In the genomic region with DNA sequence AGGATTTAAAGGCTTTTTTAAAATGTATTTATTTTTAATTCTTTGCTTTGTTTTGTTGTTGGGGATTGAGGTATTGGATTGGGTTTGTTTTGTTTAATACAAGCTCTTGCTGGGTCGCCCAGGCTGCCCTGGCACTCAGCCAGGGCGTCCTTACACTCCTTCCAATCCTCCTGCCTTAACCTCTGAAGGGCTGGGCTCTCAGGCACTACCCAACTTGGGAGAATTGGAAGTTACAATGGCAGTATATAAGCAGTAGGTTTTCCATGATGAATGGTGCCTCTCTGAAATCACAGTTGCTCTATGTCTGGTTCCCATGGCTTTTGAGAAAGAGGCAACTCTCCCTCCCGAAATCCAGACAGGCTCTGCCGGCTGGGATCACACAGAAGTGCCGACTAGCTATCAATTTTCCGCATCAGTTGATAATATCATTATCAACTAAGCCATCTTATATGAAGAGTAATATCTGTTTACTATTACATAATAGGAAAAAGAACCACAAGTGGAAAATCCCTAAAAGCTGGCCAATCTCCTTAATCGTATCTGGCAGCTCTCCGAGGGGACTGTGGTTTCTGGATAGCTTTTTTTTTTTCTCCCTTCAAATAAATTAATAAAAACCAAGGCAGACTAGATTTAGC, we compare ENCODE assay signal across 10 mouse cellular contexts. TPM values are rescaled to one million over a fixed set of nuclear protein-coding genes. Genes with fewer than 3 reads are reported as not detected.
DNase-seq lines count a peak whose midpoint lies in the region; ATAC-seq lines count a peak whose summit lies in the region.
"Had no signal": no experiment of that assay in that cellular context is flagged by ENCODE, and none has a peak within 500 bp of the region (broad histone marks: within the 10 kb centered on the region; RNA-seq: fewer than 3 reads in every experiment).

No protein-coding gene starts in this region.

- H3K4me2 ChIP-seq in limb, embryonic 12.5 days, result no peak overlapping the region
- H3K4me2 ChIP-seq in intestine, embryonic 15.5 days (replicated peaks), result no peak overlapping the region

- H3K4me3 ChIP-seq in limb, embryonic 12.5 days (replicated peaks), result no peak overlapping the region
- H3K4me3 ChIP-seq in limb, embryonic 10.5 days, result no peak overlapping the region
- no peak overlapping the region for H3K4me3 ChIP-seq in intestine, embryonic 15.5 days (replicated peaks)

- H3K27ac ChIP-seq in limb, embryonic 12.5 days, result peak overlapping the region; percentile 81; the same call in 1 of the 2 replicates
- H3K27ac ChIP-seq in limb, embryonic 10.5 days, result no peak overlapping the region
- H3K27ac ChIP-seq in intestine, embryonic 15.5 days, result peak overlapping the region; percentile 70; the same call in 1 of the 2 replicates

- H3K4me1 ChIP-seq in limb, embryonic 12.5 days (replicated peaks), result peaks cover 27% of the 10 kb centered on the region
- peaks cover 21% of the 10 kb centered on the region for H3K4me1 ChIP-seq in limb, embryonic 10.5 days
- H3K4me1 ChIP-seq in intestine, embryonic 15.5 days (replicated peaks), result peaks cover 9% of the 10 kb centered on the region

- ATAC-seq in limb, embryonic 12.5 days (ENCODE audit: insufficient number of reproducible peaks, insufficient read depth, low FRiP score, low TSS enrichment, low read depth), result no peak
- ATAC-seq in intestine, embryonic 15.5 days, result no peak; the same call in 1 of the 2 replicates
- no peak for ATAC-seq in megakaryocyte, adult 5-6 weeks (ENCODE audit: poor library complexity, severe bottlenecking)
- ATAC-seq: activated CD4-positive, CD25-positive, alpha-beta regulatory T cell, adult 4 months had no signal

- no peaks in the 10 kb centered on the region for H3K36me3 ChIP-seq in limb, embryonic 12.5 days
- H3K36me3 ChIP-seq in limb, embryonic 10.5 days, result no peaks in the 10 kb centered on the region
- no peaks in the 10 kb centered on the region for H3K36me3 ChIP-seq in intestine, embryonic 15.5 days

- 65% methylated on average over 8 of the region's 8 CpGs for WGBS in limb, embryonic 12.5 days
- 80% methylated on average over 8 of the region's 8 CpGs for WGBS in limb, embryonic 10.5 days
- WGBS in intestine, embryonic 15.5 days, result 49% methylated on average over 8 of the region's 8 CpGs

- no peaks in the 10 kb centered on the region for H3K9me3 ChIP-seq in limb, embryonic 12.5 days
- no peaks in the 10 kb centered on the region for H3K9me3 ChIP-seq in limb, embryonic 10.5 days (replicated peaks)
- H3K9me3 ChIP-seq in intestine, embryonic 15.5 days, result no peaks in the 10 kb centered on the region

- H3K9ac ChIP-seq in limb, embryonic 12.5 days (replicated peaks), result no peak overlapping the region
- H3K9ac ChIP-seq in intestine, embryonic 15.5 days, result no peak overlapping the region

- no peak for DNase-seq in limb, embryonic 10.5 days (ENCODE audit: low spot score)
- peak; percentile 38 for DNase-seq in cerebellum, adult 9-11 months
- DNase-seq in retina, embryonic 14.5 days (ENCODE audit: low spot score), result peak; percentile 45
- no peak for DNase-seq in natural killer cell, adult 2 months (ENCODE audit: low spot score in 2 of 2)
- DNase-seq in right cerebral cortex, postnatal 4 days, result no peak
- DNase-seq: lung, adult 2 months had no signal

- H3K27me3 ChIP-seq in limb, embryonic 12.5 days, result no peaks in the 10 kb centered on the region
- no peaks in the 10 kb centered on the region for H3K27me3 ChIP-seq in limb, embryonic 10.5 days (ENCODE audit: low read depth, poor library complexity, severe bottlenecking)
- no peaks in the 10 kb centered on the region for H3K27me3 ChIP-seq in intestine, embryonic 15.5 days (replicated peaks)

RNA-seq across cellular contexts. Expression of a gene that starts 40.8 kb away (rescaled TPM):
- polyA plus RNA-seq in limb, embryonic 12.5 days (2016; fragmentation: Nextera tagmentation; extraction: Ambion mirVana), result 44.2 and 50.1 TPM in 2 replicates
- 8.6 and 13.0 TPM in 2 replicates for polyA plus RNA-seq in limb, embryonic 10.5 days (2016; fragmentation: Nextera tagmentation; extraction: Ambion mirVana)
- 30.6 and 36.7 TPM in 2 replicates for polyA plus RNA-seq in intestine, embryonic 15.5 days (2015; fragmentation: Nextera tagmentation; extraction: Ambion mirVana)
- 27.2 and 31.3 TPM in 2 replicates for total RNA-seq in megakaryocyte, adult 5-6 weeks (2015)
- 43.9 and 48.3 TPM in 2 replicates for total RNA-seq in megakaryocyte, adult 5-6 weeks (2017)

Comparison
In these comparisons a context has a peak if more than half of its experiments do, and no peak if none do; other contexts are left out.
1. DNase-seq: peak in cerebellum, adult 9-11 months (single experiment) and retina, embryonic 14.5 days (single experiment); none in limb, embryonic 10.5 days (single experiment), natural killer cell, adult 2 months (0 of 2) and right cerebral cortex, postnatal 4 days (single experiment).